Mouse (Mus musculus) kidney, embryonic 14.5 days (tissue): ENCODE measurements around the gene Trim44. TPM values are rescaled to one million over a fixed set of nuclear protein-coding genes. Genes with fewer than 3 reads are reported as not detected.

Source experiments
- ATAC-seq: fragments of 200-750 bp; cut with Nextera tagmentation; 2 replicates; pipeline ENCODE4 v1.8.0; 2017; ENCODE audit warnings: moderate number of reproducible peaks, mild to moderate bottlenecking, moderate TSS enrichment, moderate library complexity; ENCODE audit not compliant: low FRiP score, low TSS enrichment
- H3K27ac ChIP-seq: fragments of 300-500 bp; sonication (generic); 2 replicates; pipeline ENCODE4 v1.5.1; 2014; ENCODE audit warnings: low read depth, mild to moderate bottlenecking, low read length, moderate library complexity, mixed read lengths
- H3K27me3 ChIP-seq: fragments of 300-500 bp; sonication (generic); 2 replicates; pipeline ENCODE4 v1.6.1; 2014; ENCODE audit warnings: mild to moderate bottlenecking, low read length; ENCODE audit not compliant: control insufficient read depth, insufficient read depth
- H3K36me3 ChIP-seq: fragments of 300-500 bp; sonication (generic); 2 replicates; pipeline ENCODE4 v1.6.1; 2014; ENCODE audit warnings: low read length, mixed read lengths; ENCODE audit not compliant: control insufficient read depth, insufficient read depth
- H3K4me1 ChIP-seq: fragments of 300-500 bp; sonication (generic); 2 replicates; pipeline ENCODE4 v1.6.1; 2014; ENCODE audit warnings: low read length, mixed read lengths; ENCODE audit not compliant: control insufficient read depth, insufficient read depth
- H3K4me2 ChIP-seq: fragments of 300-500 bp; sonication (generic); replicated peaks from 2 replicates; pipeline ENCODE4 v1.6.1; 2014; ENCODE audit warnings: low read depth, mild to moderate bottlenecking, low read length
- H3K4me3 ChIP-seq: fragments of 300-500 bp; sonication (generic); 2 replicates; pipeline ENCODE4 v1.5.1; 2014; ENCODE audit warnings: mild to moderate bottlenecking, low read length
- H3K9ac ChIP-seq: fragments of 300-500 bp; sonication (generic); 2 replicates; pipeline ENCODE4 v1.6.1; 2014; ENCODE audit warnings: low read depth, mild to moderate bottlenecking, low read length, moderate library complexity
- H3K9me3 ChIP-seq: fragments of 300-500 bp; sonication (generic); 2 replicates; pipeline ENCODE4 v1.6.1; 2016; ENCODE audit warnings: low read length; ENCODE audit not compliant: control insufficient read depth
- WGBS: fragments of 180-500 bp; shearing (Covaris S2); extraction: QIAGEN DNeasy Blood & Tissue Kit; methylation state at CpG from one replicate; pipeline ENCODE4 v1.1.7; 2014; 5-methylcytosine and 5-hydroxymethylcytosine counted together
- polyA plus RNA-seq: library from polyadenylated mRNA; unstranded; fragments of >200 nt; fragmentation: Nextera tagmentation; extraction: Ambion mirVana; gene quantifications from 2 replicates; pipeline ENCODE4 v1.2.1, GENCODE M21; 2014

Gene Trim44
- 24.4 and 42.5 TPM in 2 replicates for polyA plus RNA-seq

DNA sequence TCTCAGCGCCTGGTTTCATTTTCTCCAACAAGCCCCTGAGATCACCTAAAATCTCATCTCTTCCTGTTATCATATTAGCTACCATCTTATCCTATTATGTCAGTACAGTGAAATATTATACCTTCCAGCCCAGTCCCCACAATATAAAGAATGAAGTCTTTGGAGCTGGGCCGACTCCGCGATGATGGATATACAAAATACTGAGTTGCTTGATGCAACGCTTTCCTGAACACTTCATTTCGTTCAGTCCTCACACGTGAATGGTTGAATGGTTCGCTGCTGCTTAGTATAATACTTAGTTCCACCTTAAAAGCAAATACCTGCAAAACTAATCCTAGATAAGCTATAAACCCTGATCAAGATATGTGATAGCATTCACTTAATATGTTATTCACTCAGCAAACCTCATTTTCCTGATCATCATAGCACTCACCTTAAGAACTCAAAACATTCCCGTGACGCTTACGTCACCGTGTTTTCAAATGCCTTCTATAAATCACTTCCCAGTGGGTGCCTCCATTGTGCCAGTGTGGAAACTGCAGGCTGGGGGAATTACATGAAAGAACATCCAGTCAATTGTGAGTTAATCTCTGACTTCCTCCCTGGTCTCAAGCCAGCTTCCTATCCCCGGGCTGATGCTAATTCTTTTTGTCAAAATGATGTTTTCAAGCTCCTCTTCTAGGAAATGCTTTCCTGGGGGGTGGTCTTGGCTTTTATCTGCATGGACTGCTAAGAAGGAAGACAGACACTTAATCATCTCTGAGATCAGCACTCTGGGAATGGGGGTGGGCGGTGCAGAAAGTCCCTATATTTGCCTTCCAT lies at the start of gene Trim44:
Gene Trim44, minus strand, starts transcription at position 466 of the 822 bp plus-strand sequence.
- Histone ChIP-seq H3K27me3 (no peaks in the 10 kb centered on the region), H3K4me3 (no peak within 1 kb of the TSS), H3K4me1 (peaks cover 19% of the 10 kb centered on the region), H3K9me3 (no peaks in the 10 kb centered on the region), H3K9ac (no peak within 1 kb of the TSS), H3K36me3 (no peaks in the 10 kb centered on the region), H3K4me2 (no peak within 1 kb of the TSS; the same call in 1 of the 2 replicates), H3K27ac (no peak within 1 kb of the TSS)
- 27% methylated on average over 14 of the region's 14 CpGs for WGBS
- peak; percentile 48; the same call in 1 of the 2 replicates for ATAC-seq

DNA sequence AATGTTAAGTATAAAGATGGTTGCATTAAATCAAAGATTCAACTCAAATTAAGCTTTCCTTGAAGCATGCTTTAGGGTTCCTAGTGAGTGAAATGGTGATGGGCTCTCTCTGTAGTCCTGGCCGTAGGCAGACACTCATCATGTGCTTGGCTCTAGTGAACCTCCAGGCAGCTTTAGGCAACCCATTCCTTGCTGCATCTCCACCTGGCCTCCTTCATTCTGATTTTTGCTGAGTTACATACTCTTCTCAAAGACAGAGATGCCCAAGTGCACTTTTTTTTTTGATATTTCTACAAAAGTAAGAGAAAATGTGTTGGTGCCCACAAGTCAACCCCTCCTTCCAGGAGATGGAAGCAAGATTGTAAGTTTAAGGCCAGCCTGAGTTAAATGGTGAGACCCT lies 47.5 kb upstream of the Trim44 start:
- H3K4me1 ChIP-seq: peaks cover 4% of the 10 kb centered on the region; the same call in 1 of the 2 replicates
- H3K9me3 ChIP-seq: no peaks in the 10 kb centered on the region
- H3K9ac ChIP-seq: no peak overlapping the region
- WGBS: 94% methylated on average over 1 of the region's 1 CpGs
- no peak overlapping the region for H3K4me2 ChIP-seq
- no peaks in the 10 kb centered on the region for H3K27me3 ChIP-seq
- ATAC-seq: no peak
- no peak overlapping the region for H3K27ac ChIP-seq
- H3K4me3 ChIP-seq: no peak overlapping the region
- no peaks in the 10 kb centered on the region for H3K36me3 ChIP-seq

GRCm38 (mm10) chr2:102453447-102453846 lies 45.8 kb upstream of the Trim44 start:
- Histone ChIP-seq H3K9me3 (no peaks in the 10 kb centered on the region), H3K27me3 (no peaks in the 10 kb centered on the region), H3K4me1 (peaks cover 17% of the 10 kb centered on the region; the same call in 1 of the 2 replicates), H3K36me3 (no peaks in the 10 kb centered on the region), H3K4me3 (no peak overlapping the region), H3K9ac (no peak overlapping the region), H3K27ac (no peak overlapping the region), H3K4me2 (no peak overlapping the region)
- WGBS: 19% methylated on average over 3 of the region's 3 CpGs
- ATAC-seq: no peak

DNA sequence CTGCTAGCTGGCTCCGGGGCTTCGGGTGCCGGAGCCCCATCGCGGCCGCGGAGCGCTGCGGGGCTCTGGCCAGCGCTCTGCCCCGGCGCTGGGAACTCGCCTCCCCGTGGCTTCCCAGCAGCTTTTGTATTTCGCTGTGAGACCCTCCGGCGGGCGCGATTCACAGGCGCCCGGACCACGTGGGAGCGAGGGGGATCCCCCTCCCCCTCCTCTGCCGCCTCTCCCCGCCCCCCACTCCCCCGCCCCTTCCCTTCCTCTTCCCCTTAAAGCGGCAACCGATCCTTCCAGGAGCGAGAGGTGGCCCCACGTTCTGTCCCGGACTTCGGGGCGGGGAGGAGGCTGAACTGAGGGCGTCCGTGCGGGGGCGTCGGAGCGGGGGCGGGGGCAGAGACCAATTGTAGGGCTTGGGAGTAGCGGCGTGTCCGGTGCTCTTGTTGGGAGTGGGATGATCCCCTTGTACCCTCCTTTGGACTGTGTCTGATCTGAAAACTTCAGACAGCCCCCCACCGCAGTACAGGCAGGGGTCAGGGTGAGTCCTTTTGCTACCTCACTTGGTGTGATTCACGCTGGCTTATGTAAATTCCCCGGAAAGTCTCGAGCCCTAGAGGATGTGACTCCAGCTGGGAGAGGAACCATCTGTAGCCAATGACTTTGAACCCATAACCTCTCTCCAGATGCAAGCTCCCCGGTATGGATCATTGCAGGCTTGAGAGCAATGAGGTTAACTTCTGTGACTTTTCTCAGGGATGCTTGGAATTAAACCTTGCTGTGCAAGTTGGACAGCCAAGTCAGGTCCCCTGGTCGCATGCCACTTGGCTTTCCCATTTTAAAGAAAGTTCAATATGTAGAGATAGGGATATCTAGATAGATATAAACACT lies 44.3 kb upstream of the Trim44 start, which contains the start of gene Fjx1:
Gene Fjx1, minus strand, starts transcription at position 829 of the 879 bp plus-strand sequence.
- H3K4me1 ChIP-seq: peaks cover 19% of the 10 kb centered on the region; the same call in 1 of the 2 replicates

GRCm38 (mm10) chr2:102450761-102451670 lies 43.4 kb upstream of the Trim44 start:
- H3K27ac ChIP-seq: peak overlapping the region; percentile 80
- H3K4me3 ChIP-seq: peak overlapping the region; percentile 77
- WGBS: under 1% methylated on average over 95 of the region's 109 CpGs
- H3K9ac ChIP-seq: peak overlapping the region; percentile 90
- no peaks in the 10 kb centered on the region for H3K27me3 ChIP-seq
- peaks cover 24% of the 10 kb centered on the region; the same call in 1 of the 2 replicates for H3K4me1 ChIP-seq
- peak; percentile 65 for ATAC-seq
- H3K36me3 ChIP-seq: no peaks in the 10 kb centered on the region
- H3K9me3 ChIP-seq: no peaks in the 10 kb centered on the region
- peak overlapping the region; percentile 81 for H3K4me2 ChIP-seq

More for the DNA sequence above, 44.3 kb upstream of the Trim44 start, which contains the start of gene Fjx1:
- ATAC-seq: peak; percentile 78
- Histone ChIP-seq H3K36me3 (no peaks in the 10 kb centered on the region), H3K9ac (peak within 1 kb of the TSS; percentile 90), H3K27me3 (no peaks in the 10 kb centered on the region), H3K9me3 (no peaks in the 10 kb centered on the region), H3K4me2 (peak within 1 kb of the TSS; percentile 81), H3K4me3 (peak within 1 kb of the TSS; percentile 77), H3K27ac (peak within 1 kb of the TSS; percentile 80)
- WGBS: 1% methylated on average over 35 of the region's 49 CpGs

- H3K36me3 ChIP-seq: no peaks in the 10 kb centered on the region
- H3K27ac ChIP-seq: peak overlapping the region; percentile 7; the same call in 1 of the 2 replicates
- H3K4me3 ChIP-seq: peak overlapping the region; percentile 77
- H3K4me1 ChIP-seq: peaks cover 24% of the 10 kb centered on the region; the same call in 1 of the 2 replicates
- H3K27me3 ChIP-seq: no peaks in the 10 kb centered on the region
- H3K4me2 ChIP-seq: peak overlapping the region; percentile 81
- 1% methylated on average over 43 of the region's 43 CpGs for WGBS
- no peaks in the 10 kb centered on the region for H3K9me3 ChIP-seq
- peak overlapping the region; percentile 90; the same call in 1 of the 2 replicates for H3K9ac ChIP-seq
- ATAC-seq: peak; percentile 10
These were observed 42.7 kb upstream of the Trim44 start for GRCm38 (mm10) chr2:102450248-102450760.

GRCm38 (mm10) chr2:102449630-102450247 lies 42.1 kb upstream of the Trim44 start:
- ATAC-seq: no peak
- Histone ChIP-seq H3K4me3 (peak overlapping the region; percentile 77), H3K9ac (peak overlapping the region; percentile 90; the same call in 1 of the 2 replicates), H3K36me3 (no peaks in the 10 kb centered on the region), H3K27ac (peak overlapping the region; percentile 7; the same call in 1 of the 2 replicates), H3K27me3 (no peaks in the 10 kb centered on the region), H3K4me1 (peaks cover 24% of the 10 kb centered on the region; the same call in 1 of the 2 replicates), H3K9me3 (no peaks in the 10 kb centered on the region), H3K4me2 (peak overlapping the region; percentile 81)
- 1% methylated on average over 17 of the region's 17 CpGs for WGBS
